18 mouse cellular contexts compared by ENCODE assay signal in genomic region chr9:47460241-47460640, GRCm38 (mm10).
"Had no signal": no experiment of that assay in that cellular context is flagged by ENCODE, and none has a peak within 500 bp of the region (broad histone marks: within the 10 kb centered on the region; RNA-seq: fewer than 3 reads in every experiment).

No protein-coding gene starts in this region.

- H3K36me3 ChIP-seq: lung, embryonic 15.5 days; midbrain, embryonic 13.5 days; midbrain, embryonic 15.5 days; neural tube, embryonic 12.5 days; stomach, embryonic 15.5 days had no signal

- H3K4me3 ChIP-seq: lung, embryonic 15.5 days; megakaryocyte, embryonic 14.5 days; midbrain, embryonic 13.5 days; midbrain, embryonic 15.5 days; neural tube, embryonic 12.5 days; stomach, embryonic 15.5 days had no signal

- H3K9me3 ChIP-seq: lung, embryonic 15.5 days; midbrain, embryonic 13.5 days; midbrain, embryonic 15.5 days; neural tube, embryonic 12.5 days; stomach, embryonic 15.5 days had no signal

- ATAC-seq: liver, postnatal 0 days; lung, postnatal 0 days; midbrain, embryonic 13.5 days; midbrain, embryonic 15.5 days had no signal

- H3K4me2 ChIP-seq: lung, embryonic 15.5 days; midbrain, embryonic 11.5 days; midbrain, embryonic 13.5 days; midbrain, embryonic 15.5 days; neural tube, embryonic 12.5 days; stomach, embryonic 15.5 days had no signal

- DNase-seq: liver, postnatal 0 days; lung, adult 2 months; lung, postnatal 14 days; lung, postnatal 36 days; right cerebral cortex, postnatal 14 days; thymus, adult 2 months; thymus, postnatal 25 days; thymus, postnatal 4 days had no signal

- H3K27ac ChIP-seq: lung, embryonic 15.5 days; macrophage; midbrain, embryonic 13.5 days; midbrain, embryonic 15.5 days; neural tube, embryonic 12.5 days; stomach, embryonic 15.5 days; stomach, postnatal 0 days had no signal

- H3K9ac ChIP-seq: liver, postnatal 0 days; lung, embryonic 15.5 days; midbrain, embryonic 13.5 days; midbrain, embryonic 15.5 days; neural tube, embryonic 12.5 days; stomach, embryonic 15.5 days had no signal

- H3K4me1 ChIP-seq: lung, embryonic 15.5 days; megakaryocyte, embryonic 14.5 days; neural tube, embryonic 12.5 days; stomach, embryonic 15.5 days had no signal

- H3K27me3 ChIP-seq: lung, embryonic 15.5 days; megakaryocyte, embryonic 14.5 days; midbrain, embryonic 15.5 days; neural tube, embryonic 12.5 days; stomach, embryonic 15.5 days had no signal
